Mouse (Mus musculus) liver, adult 2 months (tissue): ENCODE results near the gene Ppil2.

Experiments
- CTCF ChIP-seq: fragments of 200-500 bp; IDR thresholded peaks from 2 replicates; pipeline ENCODE4 v1.5.1; 2011; ENCODE audit warnings: low read depth, low read length, control low read depth
- POLR2A ChIP-seq: fragments of 200-500 bp; IDR thresholded peaks from 2 replicates; pipeline ENCODE4 v1.6.1; 2011; ENCODE audit warnings: low read length, control low read depth; ENCODE audit not compliant: insufficient read depth; ENCODE audit errors: extremely low read depth

DNA sequence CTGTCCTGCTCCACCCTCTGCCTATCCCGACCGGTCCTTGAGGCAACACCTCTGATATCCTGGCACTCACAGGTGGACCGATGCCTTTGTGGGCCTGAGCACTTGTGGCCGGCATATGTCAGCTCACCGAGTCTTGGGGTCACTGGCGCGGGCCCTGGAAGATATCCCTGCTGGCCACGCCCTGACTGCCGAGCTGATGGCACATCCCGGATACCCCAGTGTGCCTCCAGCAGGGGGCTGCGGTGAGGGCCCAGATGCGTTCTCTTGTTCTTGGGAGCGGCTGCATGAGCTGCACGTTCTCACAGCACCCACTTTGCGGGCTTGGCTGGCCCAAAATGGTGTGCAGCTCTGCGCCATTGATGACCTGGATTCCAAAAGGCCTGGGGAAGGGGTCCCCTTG is 37.0 kb upstream of the Ppil2 start:
- no peak for TF ChIP-seq CTCF
- TF ChIP-seq POLR2A, result no peak
